Mouse (Mus musculus) neutrophil, adult 65 days (primary cell): ENCODE data around the gene Nelfa. TPM values are rescaled to one million over a fixed set of nuclear protein-coding genes. Genes with fewer than 3 reads are reported as not detected.

Source experiments
- total RNA-seq: library from RNA; stranded (reverse); gene quantifications from 2 replicates; pipeline ENCODE4 v1.2.4, GENCODE M21; 2023

Nelfa gene
- total RNA-seq = 18.6 and 22.2 TPM in 2 replicates

GRCm38 (mm10) chr5:33936120-33936707 is at the start of gene Nelfa:
TSS of gene Nelfa (minus strand) at chr5:33936413.

GRCm38 (mm10) chr5:33983309-33984121 is 47.3 kb upstream of the Nelfa start, which contains the start of gene Gm1673:
TSS of gene Gm1673 (plus strand) at chr5:33983433.

Other genes starting within 250 kb of the Nelfa start
- 0.41 TPM in 1 of 2 replicates, not detected in the other for gene Fgfr3, start 214.7 kb downstream of the Nelfa start, total RNA-seq
- 31.1 and 42.5 TPM in 2 replicates for gene Letm1, start 153.6 kb downstream of the Nelfa start, total RNA-seq
- 52.8 and 71.2 TPM in 2 replicates for gene Nsd2, start 115.7 kb downstream of the Nelfa start, total RNA-seq
- gene Gm1673, start 47.0 kb upstream of the Nelfa start, total RNA-seq = 12.6 and 18.6 TPM in 2 replicates
- gene Nat8l, start 59.6 kb upstream of the Nelfa start, total RNA-seq = 19.5 and 20.7 TPM in 2 replicates
- 0.28 and 1.1 TPM in 2 replicates for gene Poln, start 233.0 kb upstream of the Nelfa start, total RNA-seq
- 19.2 and 21.9 TPM in 2 replicates for gene Haus3, start 233.1 kb upstream of the Nelfa start, total RNA-seq